Comparison of ENCODE assay signal across 11 mouse cellular contexts in genomic region chr15:84444181-84444580, GRCm38 (mm10). TPM values are rescaled to one million over a fixed set of nuclear protein-coding genes. Genes with fewer than 3 reads are reported as not detected.
DNase-seq lines count a peak whose midpoint lies in the region; ATAC-seq lines count a peak whose summit lies in the region.
"Had no signal": no experiment of that assay in that cellular context is flagged by ENCODE, and none has a peak within 500 bp of the region (broad histone marks: within the 10 kb centered on the region; RNA-seq: fewer than 3 reads in every experiment).

No protein-coding gene starts in this region.

- H3K4me2 ChIP-seq in kidney, embryonic 14.5 days (replicated peaks; ENCODE audit: low read depth, low read length): no peak overlapping the region
- peak overlapping the region; percentile 90 for H3K4me2 ChIP-seq in neural tube, embryonic 13.5 days

- DNase-seq in kidney, adult 11 months: peak; percentile 55
- no peak for DNase-seq in hindbrain, embryonic 10.5 days (ENCODE audit: low spot score)
- DNase-seq in kidney, postnatal 14 days: peak; percentile 62
- DNase-seq in heart, adult 9 months (ENCODE audit: low spot score in 2 of 2): no peak
- DNase-seq in B cell, adult 2 months: no peak
- DNase-seq: cerebellum, adult 9-10 months; layer of hippocampus, postnatal 36 days; thymus, postnatal 25 days had no signal

- WGBS in kidney, embryonic 14.5 days: 26% methylated on average over 7 of the region's 7 CpGs
- 25% methylated on average over 7 of the region's 7 CpGs for WGBS in hindbrain, embryonic 10.5 days
- 31% methylated on average over 7 of the region's 7 CpGs for WGBS in neural tube, embryonic 13.5 days

- H3K4me1 ChIP-seq in kidney, embryonic 14.5 days (ENCODE audit: control insufficient read depth, insufficient read depth, low read length): peaks cover 17% of the 10 kb centered on the region; the same call in 1 of the 2 replicates
- peaks cover 81% of the 10 kb centered on the region for H3K4me1 ChIP-seq in hindbrain, embryonic 10.5 days (replicated peaks)
- peaks cover 67% of the 10 kb centered on the region for H3K4me1 ChIP-seq in neural tube, embryonic 13.5 days (replicated peaks)

- no peaks in the 10 kb centered on the region for H3K9me3 ChIP-seq in kidney, embryonic 14.5 days (ENCODE audit: control insufficient read depth, low read length)
- no peaks in the 10 kb centered on the region for H3K9me3 ChIP-seq in hindbrain, embryonic 10.5 days
- H3K9me3 ChIP-seq in neural tube, embryonic 13.5 days: no peaks in the 10 kb centered on the region

- H3K4me3 ChIP-seq in kidney, embryonic 14.5 days (ENCODE audit: low read length): no peak overlapping the region
- H3K4me3 ChIP-seq in hindbrain, embryonic 10.5 days: peak overlapping the region; percentile 7; the same call in 1 of the 2 replicates
- peak overlapping the region; percentile 10; the same call in 1 of the 2 replicates for H3K4me3 ChIP-seq in neural tube, embryonic 13.5 days

- ATAC-seq in kidney, embryonic 14.5 days (ENCODE audit: low FRiP score, low TSS enrichment): no peak
- ATAC-seq in neural tube, embryonic 13.5 days (ENCODE audit: low read depth): no peak
- ATAC-seq in monocyte, adult 5-6 weeks (replicated peaks; ENCODE audit: insufficient number of reproducible peaks, low FRiP score, low TSS enrichment, poor library complexity, severe bottlenecking): no peak

- no peaks in the 10 kb centered on the region for H3K36me3 ChIP-seq in kidney, embryonic 14.5 days (ENCODE audit: control insufficient read depth, insufficient read depth, low read length)
- H3K36me3 ChIP-seq in hindbrain, embryonic 10.5 days: no peaks in the 10 kb centered on the region
- no peaks in the 10 kb centered on the region for H3K36me3 ChIP-seq in neural tube, embryonic 13.5 days

- H3K27me3 ChIP-seq in kidney, embryonic 14.5 days (ENCODE audit: control insufficient read depth, insufficient read depth, low read length): peaks cover 19% of the 10 kb centered on the region
- peaks cover 98% of the 10 kb centered on the region for H3K27me3 ChIP-seq in hindbrain, embryonic 10.5 days (ENCODE audit: insufficient read depth, poor library complexity, severe bottlenecking)
- H3K27me3 ChIP-seq in neural tube, embryonic 13.5 days: peaks cover 48% of the 10 kb centered on the region

- no peak overlapping the region for H3K9ac ChIP-seq in kidney, embryonic 14.5 days (ENCODE audit: low read depth, low read length)
- peak overlapping the region; percentile 60 for H3K9ac ChIP-seq in neural tube, embryonic 13.5 days

- H3K27ac ChIP-seq in kidney, embryonic 14.5 days (ENCODE audit: low read depth, low read length): no peak overlapping the region
- H3K27ac ChIP-seq in hindbrain, embryonic 10.5 days: peak overlapping the region; percentile 77
- 0 out of 2 replicates have a peak overlapping the region, but pooled peaks have one; percentile 42 for H3K27ac ChIP-seq in neural tube, embryonic 13.5 days (replicated peaks)

RNA-seq across cellular contexts. Expression of gene Shisal1, which starts 2.7 kb away (rescaled TPM):
- polyA plus RNA-seq in kidney, embryonic 14.5 days (2014; fragmentation: Nextera tagmentation; extraction: Ambion mirVana): 1.5 and 2.1 TPM in 2 replicates
- 4.0 and 5.2 TPM in 2 replicates for polyA plus RNA-seq in hindbrain, embryonic 10.5 days (2016; fragmentation: Nextera tagmentation; extraction: Ambion mirVana)
- 10.1 and 13.4 TPM in 2 replicates for polyA plus RNA-seq in neural tube, embryonic 13.5 days (2015; fragmentation: Nextera tagmentation; extraction: Ambion mirVana)
- not detected in 3 replicates for total RNA-seq in monocyte, adult 5-6 weeks (2017)

Comparison
In these comparisons a context has a peak if more than half of its experiments do, and no peak if none do; other contexts are left out.
1. DNase-seq: peak in kidney, adult 11 months (single experiment) and kidney, postnatal 14 days (single experiment); none in hindbrain, embryonic 10.5 days (single experiment), heart, adult 9 months (0 of 2) and B cell, adult 2 months (0 of 2).